ENCODE assay signal across 8 mouse cellular contexts in the genomic region with DNA sequence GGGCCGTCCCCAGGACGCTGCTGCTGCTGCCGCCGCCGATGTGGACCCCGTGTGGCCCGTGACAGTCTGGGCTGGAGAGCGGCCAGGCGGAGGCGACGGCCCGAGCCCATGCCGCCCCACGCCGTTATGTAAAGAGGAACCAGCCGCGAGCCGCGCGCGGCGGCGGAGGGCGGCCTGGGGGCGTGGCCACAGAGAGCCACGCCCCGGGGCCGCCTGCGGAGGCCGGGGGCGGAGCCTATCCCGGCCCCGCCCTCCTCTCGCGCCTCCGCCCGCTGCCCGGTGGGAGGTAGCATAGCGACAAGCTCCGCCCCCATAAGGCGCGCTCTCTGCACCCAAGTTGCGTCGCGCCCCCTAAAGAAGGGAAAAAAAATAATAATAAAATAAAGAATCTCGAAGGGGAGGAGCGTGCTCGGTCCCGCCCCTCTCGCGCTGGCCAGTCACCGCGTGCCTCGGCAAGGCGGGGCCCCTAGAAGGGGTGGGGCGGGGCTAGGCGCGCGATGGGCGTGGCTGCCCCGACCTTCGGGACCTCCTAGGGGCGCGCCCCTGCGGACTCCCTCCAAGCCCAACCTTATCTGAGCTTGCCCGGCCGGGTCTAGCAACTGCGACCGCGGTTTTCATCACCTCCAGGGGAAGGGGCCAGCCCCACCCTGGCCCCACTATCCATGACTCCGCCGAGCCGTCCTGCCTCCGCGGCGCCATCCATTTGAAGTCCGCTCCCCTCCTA. TPM values are rescaled to one million over a fixed set of nuclear protein-coding genes. Genes with fewer than 3 reads are reported as not detected.
A peak's percentile ranks its signal among the peaks of the same experiment; 100 is the strongest.
DNase-seq lines count a peak whose midpoint lies in the region; ATAC-seq lines count a peak whose summit lies in the region.

No protein-coding gene starts in this region.

- peak; percentile 77 for ATAC-seq in inflammation-experienced regulatory T-cells, adult 6 months

- DNase-seq in adrenal gland, adult (ENCODE audit: inconsistent age in 2 of 2, low spot score in 1 of 2): peak; percentile 97 to 98
- DNase-seq in embryo, embryonic 10 days (ENCODE audit: low spot score): peak; percentile 89
- peak; percentile 94 for DNase-seq in gastrocnemius, postnatal 10 days
- DNase-seq in left cerebral cortex, postnatal 25 days (ENCODE audit: low spot score in 2 of 2): peak; percentile 82 to 87
- DNase-seq in mesoderm, embryonic 11.5 days (ENCODE audit: low read depth, low spot score): peak; percentile 92
- peak; percentile 82 for DNase-seq in right cerebral cortex, postnatal 25 days
- DNase-seq in urinary bladder, postnatal 36 days (ENCODE audit: low spot score in 2 of 2): peak; percentile 89 to 93

- intact Hi-C loops in left cerebral cortex, postnatal 25 days (cut with DNase I): loop anchor here (5.0 kb wide), 1 partner anchor 125 kb away; a partner anchor contains a TSS

RNA-seq across cellular contexts. Expression of a gene that starts 0.6 kb away (rescaled TPM):
- total RNA-seq in gastrocnemius, postnatal 10 days (2021): 10 to 100 TPM; 18.3 to 22.5 TPM
- 10 to 100 TPM in 2 of 3 experiments, 1 to 10 TPM in 1; 4.6 to 15.4 (median 13.6) TPM for polyA plus RNA-seq in inflammation-experienced regulatory T-cells, adult 6 months (2017; shearing (Covaris generic))
- 10 to 100 TPM; 21.6 to 22.1 TPM for total RNA-seq in left cerebral cortex, postnatal 25 days (2021)

RNA-seq across cellular contexts. Expression of a gene that starts 11.9 kb away (rescaled TPM):
- total RNA-seq in gastrocnemius, postnatal 10 days (2021): 1 to 10 TPM; 6.4 to 7.6 TPM
- 1 to 10 TPM in 2 of 3 experiments, under 1 TPM in 1; 0.25 to 1.5 (median 1.0) TPM for polyA plus RNA-seq in inflammation-experienced regulatory T-cells, adult 6 months (2017; shearing (Covaris generic))
- 10 to 100 TPM in 1 of 2 experiments, 1 to 10 TPM in 1; 7.4 to 11.2 TPM for total RNA-seq in left cerebral cortex, postnatal 25 days (2021)

Comparison
In these comparisons a context has a peak if more than half of its experiments do, and no peak if none do; other contexts are left out.
1. Peak in every context shown above with its lines: DNase-seq and ATAC-seq.